Mouse (Mus musculus): ENCODE results near the gene Sde2.

DNA sequence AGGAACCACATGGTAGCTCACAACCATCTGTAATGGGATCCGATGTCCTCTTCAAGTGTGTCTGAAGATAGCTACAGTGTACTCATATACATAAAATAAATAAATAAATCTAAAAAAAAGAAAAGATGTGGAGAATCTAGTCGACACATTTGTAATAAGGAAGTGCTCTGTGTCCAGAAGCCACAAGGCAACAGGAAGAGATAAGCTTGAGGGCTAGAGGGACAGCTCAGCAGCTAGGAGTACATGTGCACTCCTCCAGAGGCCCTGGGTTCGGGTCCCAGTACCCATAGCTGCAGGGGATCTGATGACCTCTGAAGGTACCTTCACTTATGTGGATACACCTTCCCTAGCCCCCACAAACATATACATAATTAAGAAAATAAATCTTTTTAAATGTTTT, 30.8 kb downstream of the Sde2 start:
- TF ChIP-seq CTCF (IDR thresholded peaks at IDR 0.05; ENCODE audit: low read depth, low read length), result no peak
- TF ChIP-seq POLR2A (IDR thresholded peaks at IDR 0.05; ENCODE audit: borderline replicate concordance, low read depth, low read length), result no peak

All from bone marrow macrophage, adult 2 months (primary cell).